Mouse (Mus musculus) lung, postnatal 4 days (tissue): ENCODE data around the gene Duoxa2.
A peak's percentile ranks its signal among the peaks of the same experiment; 100 is the strongest.
"Not testable (repeated sequence)": the region's sequence is repeated elsewhere in the genome, so short reads cannot be mapped to it uniquely, and the experiment has no call there.

Source experiments
- DNase-seq, 2 experiments: peaks; one replicate each; pipeline ENCODE4 v3.0.0; 2021

Gene Duoxa2

GRCm38 (mm10) chr2:122311561-122311960, 12.9 kb downstream of the Duoxa2 start:
- no peak for DNase-seq

GRCm38 (mm10) chr2:122312722-122313417, 14.2 kb downstream of the Duoxa2 start:
- peak; percentile 54 to 64 for DNase-seq

- no peak for DNase-seq
Measured at GRCm38 (mm10) chr2:122313536-122313935, 14.8 kb downstream of the Duoxa2 start, which contains the start of gene Duoxa1. TSS of gene Duoxa1 (minus strand) at chr2:122313730.

- no peak for DNase-seq
Measured at GRCm38 (mm10) chr2:122315372-122315771, 16.7 kb downstream of the Duoxa2 start, which contains the start of gene Duox1. TSS of gene Duox1 (plus strand) at chr2:122315672.

- no peak for DNase-seq
Measured at GRCm38 (mm10) chr2:122317384-122317783, 18.7 kb downstream of the Duoxa2 start.

GRCm38 (mm10) chr2:122323960-122324359, 25.3 kb downstream of the Duoxa2 start:
- no peak for DNase-seq

GRCm38 (mm10) chr2:122324586-122324985, 25.9 kb downstream of the Duoxa2 start:
- DNase-seq, result no peak

GRCm38 (mm10) chr2:122325361-122325760, 26.7 kb downstream of the Duoxa2 start:
- no peak for DNase-seq

GRCm38 (mm10) chr2:122327986-122328385, 29.3 kb downstream of the Duoxa2 start:
- DNase-seq, result no peak

GRCm38 (mm10) chr2:122330317-122330716, 31.6 kb downstream of the Duoxa2 start:
- not testable (repeated sequence) for DNase-seq

GRCm38 (mm10) chr2:122332222-122332621, 33.5 kb downstream of the Duoxa2 start:
- no peak for DNase-seq

GRCm38 (mm10) chr2:122334170-122334569, 35.5 kb downstream of the Duoxa2 start:
- DNase-seq, result peak in 1 of 2 experiments; percentile 39

GRCm38 (mm10) chr2:122337291-122337690, 38.6 kb downstream of the Duoxa2 start:
- no peak for DNase-seq

GRCm38 (mm10) chr2:122345106-122345893, 46.6 kb downstream of the Duoxa2 start:
- no peak for DNase-seq

- not testable (repeated sequence) for DNase-seq
Measured at GRCm38 (mm10) chr2:122346164-122346563, 47.5 kb downstream of the Duoxa2 start.

GRCm38 (mm10) chr2:122347257-122347656, 48.6 kb downstream of the Duoxa2 start:
- no peak for DNase-seq

- peak; percentile 90 to 94 for DNase-seq
Measured at GRCm38 (mm10) chr2:122348531-122349131, 49.9 kb downstream of the Duoxa2 start.

- no peak for DNase-seq
Measured at GRCm38 (mm10) chr2:122349136-122349785, 50.6 kb downstream of the Duoxa2 start.

GRCm38 (mm10) chr2:122351156-122351930, 52.6 kb downstream of the Duoxa2 start:
- DNase-seq, result no peak

GRCm38 (mm10) chr2:122351931-122352329, 53.2 kb downstream of the Duoxa2 start:
- DNase-seq, result peak; percentile 32 to 53
